Mouse (Mus musculus) limb, embryonic 12.5 days (tissue): Measurements from ENCODE around the gene Trat1. TPM values are rescaled to one million over a fixed set of nuclear protein-coding genes. Genes with fewer than 3 reads are reported as not detected.

ENCODE experiments used
- ATAC-seq: fragments of 200-750 bp; cut with Nextera tagmentation; 2 replicates; pipeline ENCODE4 v1.8.0; 2017; ENCODE audit warnings: low read depth, moderate TSS enrichment; ENCODE audit not compliant: insufficient number of reproducible peaks, insufficient read depth, low FRiP score, low TSS enrichment
- H3K27ac ChIP-seq: fragments of 300-500 bp; sonication (generic); 2 replicates; pipeline ENCODE4 v1.5.1; 2016; ENCODE audit warnings: mild to moderate bottlenecking, moderate library complexity
- H3K27me3 ChIP-seq: fragments of 300-500 bp; sonication (generic); 2 replicates; pipeline ENCODE4 v1.6.1; 2016; ENCODE audit warnings: mild to moderate bottlenecking, moderate library complexity
- H3K36me3 ChIP-seq: fragments of 300-500 bp; sonication (generic); 2 replicates; pipeline ENCODE4 v1.6.1; 2016; ENCODE audit warnings: mild to moderate bottlenecking, moderate library complexity
- H3K4me1 ChIP-seq: fragments of 300-500 bp; sonication (generic); replicated peaks from 2 replicates; pipeline ENCODE4 v1.6.1; 2016
- H3K4me2 ChIP-seq: fragments of 300-500 bp; sonication (generic); 2 replicates; pipeline ENCODE4 v1.6.1; 2016; ENCODE audit warnings: mild to moderate bottlenecking, moderate library complexity
- H3K4me3 ChIP-seq: fragments of 300-500 bp; sonication (generic); replicated peaks from 2 replicates; pipeline ENCODE4 v1.5.1; 2016; ENCODE audit warnings: mild to moderate bottlenecking
- H3K9ac ChIP-seq: fragments of 300-500 bp; sonication (generic); replicated peaks from 2 replicates; pipeline ENCODE4 v1.6.1; 2016; ENCODE audit warnings: mild to moderate bottlenecking, moderate library complexity
- H3K9me3 ChIP-seq: fragments of 300-500 bp; sonication (generic); 2 replicates; pipeline ENCODE4 v1.6.1; 2016; ENCODE audit warnings: mild to moderate bottlenecking, moderate library complexity
- WGBS: fragments of 180-500 bp; shearing (Covaris S2); methylation state at CpG from one replicate; pipeline ENCODE4 v1.1.7; 2016; 5-methylcytosine and 5-hydroxymethylcytosine counted together
- polyA plus RNA-seq: library from polyadenylated mRNA; unstranded; fragments of >200 nt; fragmentation: Nextera tagmentation; extraction: Ambion mirVana; gene quantifications from 2 replicates; pipeline ENCODE4 v1.2.1, GENCODE M21; 2016

Gene Trat1
- polyA plus RNA-seq, 1 experiment from 2014 or later = not detected

- Histone ChIP-seq H3K4me1 (no peaks in the 10 kb centered on the region), H3K27me3 (no peaks in the 10 kb centered on the region), H3K9me3 (no peaks in the 10 kb centered on the region), H3K27ac (no peak overlapping the region), H3K36me3 (no peaks in the 10 kb centered on the region), H3K9ac (no peak overlapping the region), H3K4me2 (no peak overlapping the region), H3K4me3 (no peak overlapping the region)
- ATAC-seq = no peak
- WGBS = 67% methylated on average over 3 of the region's 3 CpGs
These were observed 52.1 kb downstream of the Trat1 start for GRCm38 (mm10) chr16:48719679-48720078.

DNA sequence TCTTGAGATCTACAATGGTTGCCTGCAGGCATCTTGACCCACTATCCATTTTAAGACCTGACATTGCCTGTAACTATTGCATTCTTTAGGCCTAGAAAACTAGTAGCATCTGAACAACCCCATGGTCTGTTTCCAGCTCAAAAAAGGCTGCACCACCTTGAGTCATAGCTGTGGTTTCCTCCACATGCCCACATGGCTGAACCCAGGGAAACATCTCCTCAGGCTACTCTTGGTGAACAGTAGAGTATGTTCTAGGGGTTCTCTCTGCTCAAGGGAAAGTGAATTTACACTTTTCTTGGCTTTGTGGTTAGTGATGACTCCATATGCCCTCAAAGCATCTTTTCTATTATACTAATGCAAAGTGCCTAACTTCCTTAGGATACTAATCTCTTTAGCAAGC is 55.5 kb downstream of the Trat1 start:
- H3K27ac ChIP-seq = no peak overlapping the region
- no peaks in the 10 kb centered on the region for H3K36me3 ChIP-seq
- no peak for ATAC-seq
- H3K4me2 ChIP-seq = no peak overlapping the region
- no peaks in the 10 kb centered on the region for H3K9me3 ChIP-seq
- no peak overlapping the region for H3K9ac ChIP-seq
- no peak overlapping the region for H3K4me3 ChIP-seq
- H3K27me3 ChIP-seq = no peaks in the 10 kb centered on the region
- no peaks in the 10 kb centered on the region for H3K4me1 ChIP-seq

DNA sequence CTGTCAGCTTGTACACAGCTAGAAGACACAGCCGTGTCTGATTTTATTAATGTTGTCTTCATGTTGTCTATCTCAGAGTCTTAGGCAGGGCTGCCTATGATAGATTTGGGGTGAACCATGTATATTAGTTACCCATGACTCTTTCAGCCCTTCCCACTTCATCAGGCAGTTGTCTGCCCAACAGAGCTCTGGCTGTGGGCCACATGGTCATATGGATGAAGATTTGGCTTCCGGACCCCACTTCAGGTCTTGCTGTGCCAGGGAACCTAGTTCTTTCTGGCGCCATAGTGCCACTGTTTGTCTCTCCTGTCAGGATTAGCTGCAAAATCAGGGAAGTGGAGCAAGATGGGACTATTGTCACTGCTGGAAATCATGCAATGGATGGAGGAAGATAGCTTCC is 69.9 kb downstream of the Trat1 start:
- Histone ChIP-seq H3K27ac (no peak overlapping the region), H3K27me3 (no peaks in the 10 kb centered on the region), H3K4me3 (no peak overlapping the region), H3K4me1 (no peaks in the 10 kb centered on the region), H3K36me3 (no peaks in the 10 kb centered on the region), H3K9ac (no peak overlapping the region), H3K9me3 (no peaks in the 10 kb centered on the region), H3K4me2 (no peak overlapping the region)
- ATAC-seq = no peak
- WGBS = 88% methylated on average over 3 of the region's 3 CpGs

Other genes starting within 250 kb of the Trat1 start
- not detected in 2 replicates for gene Retnlb, start 44.8 kb upstream of the Trat1 start, polyA plus RNA-seq
- gene Retnla, start 70.5 kb upstream of the Trat1 start, polyA plus RNA-seq = not detected in 2 replicates
- not detected in 2 replicates for gene Retnlg, start 100.6 kb upstream of the Trat1 start, polyA plus RNA-seq
- gene Dzip3, start 222.1 kb upstream of the Trat1 start, polyA plus RNA-seq = 42.8 and 46.4 TPM in 2 replicates
- gene Cip2a, start 222.2 kb upstream of the Trat1 start, polyA plus RNA-seq = 43.7 and 45.0 TPM in 2 replicates